Mouse (Mus musculus) right cerebral cortex, postnatal 36 days (tissue): Measurements from ENCODE around the gene Gm5678.
"Not testable (repeated sequence)": the region's sequence is repeated elsewhere in the genome, so short reads cannot be mapped to it uniquely, and the experiment has no call there.

Experiments
- DNase-seq, 2 experiments: peaks; one replicate each; pipeline ENCODE4 v3.0.0; 2022; ENCODE audit warnings: low spot score in 2 of 2, mixed read lengths in 1 of 2

The Gm5678 gene

GRCm38 (mm10) chr16:93607669-93608101 lies 20.2 kb upstream of the Gm5678 start:
- peak; percentile 64 to 65 for DNase-seq

- DNase-seq = no peak
Observed at GRCm38 (mm10) chr16:93608731-93609130, 19.2 kb upstream of the Gm5678 start.

GRCm38 (mm10) chr16:93609796-93610195 lies 18.1 kb upstream of the Gm5678 start:
- DNase-seq = no peak

- no peak for DNase-seq
Observed at GRCm38 (mm10) chr16:93610961-93611360, 16.9 kb upstream of the Gm5678 start.

GRCm38 (mm10) chr16:93615118-93615870 lies 12.6 kb upstream of the Gm5678 start:
- DNase-seq = no peak

GRCm38 (mm10) chr16:93623759-93624158 lies 4.1 kb upstream of the Gm5678 start:
- DNase-seq = not testable (repeated sequence)

GRCm38 (mm10) chr16:93624671-93625070 lies 3.2 kb upstream of the Gm5678 start:
- DNase-seq = no peak

- DNase-seq = no peak
Observed at GRCm38 (mm10) chr16:93626745-93627144, 1.2 kb upstream of the Gm5678 start.

GRCm38 (mm10) chr16:93644006-93644405 lies 16.1 kb downstream of the Gm5678 start:
- DNase-seq = no peak

GRCm38 (mm10) chr16:93648441-93649183 lies 20.7 kb downstream of the Gm5678 start:
- DNase-seq = no peak

- no peak for DNase-seq
Observed at GRCm38 (mm10) chr16:93667976-93668375, 40.1 kb downstream of the Gm5678 start.

GRCm38 (mm10) chr16:93669521-93669920 lies 41.6 kb downstream of the Gm5678 start:
- DNase-seq = no peak

- not testable (repeated sequence) for DNase-seq
Observed at GRCm38 (mm10) chr16:93670466-93670865, 42.6 kb downstream of the Gm5678 start.

- DNase-seq = no peak
Observed at GRCm38 (mm10) chr16:93671064-93671463, 43.2 kb downstream of the Gm5678 start.

- no peak for DNase-seq
Observed at GRCm38 (mm10) chr16:93676376-93676775, 48.5 kb downstream of the Gm5678 start.

GRCm38 (mm10) chr16:93678206-93678605 lies 50.3 kb downstream of the Gm5678 start:
- no peak for DNase-seq

GRCm38 (mm10) chr16:93679165-93679564 lies 51.3 kb downstream of the Gm5678 start:
- DNase-seq = no peak
